ENCODE assay signal across 8 mouse cellular contexts in genomic region chr7:121707073-121707667, GRCm38 (mm10). TPM values are rescaled to one million over a fixed set of nuclear protein-coding genes. Genes with fewer than 3 reads are reported as not detected.
DNase-seq lines count a peak whose midpoint lies in the region; ATAC-seq lines count a peak whose summit lies in the region.

TSS of gene Usp31 (minus strand) at chr7:121707253.

- no peaks in the 10 kb centered on the region for H3K27me3 ChIP-seq in forebrain, embryonic 14.5 days (replicated peaks; ENCODE audit: control insufficient read depth, insufficient read depth, low read length)
- no peaks in the 10 kb centered on the region for H3K27me3 ChIP-seq in neural tube, embryonic 15.5 days (replicated peaks)

- peak within 1 kb of the TSS; percentile 90 for H3K27ac ChIP-seq in forebrain, embryonic 14.5 days (ENCODE audit: low read depth, low read length)
- peak within 1 kb of the TSS; percentile 94 for H3K27ac ChIP-seq in neural tube, embryonic 15.5 days (replicated peaks)

- intact Hi-C loops in heart, postnatal 14 days (cut with DNase I), result no loop called here

- peak within 1 kb of the TSS; percentile 82 for H3K4me3 ChIP-seq in forebrain, embryonic 14.5 days (ENCODE audit: low read depth, low read length)
- peak within 1 kb of the TSS; percentile 95 for H3K4me3 ChIP-seq in neural tube, embryonic 15.5 days (replicated peaks)

- DNase-seq in ES-CJ7 (ENCODE audit: low read depth, low spot score), result peak; percentile 99
- peak; percentile 94 for DNase-seq in cerebellum, adult 11 months
- peak; percentile 100 for DNase-seq in forebrain, embryonic 14.5 days (ENCODE audit: low spot score)
- DNase-seq in heart, postnatal 14 days, result peak; percentile 94 to 95
- DNase-seq in layer of hippocampus, adult 11-12 months (ENCODE audit: low spot score), result peak; percentile 97
- DNase-seq in lung, adult 18-20 months, result peak; percentile 96 to 97
- DNase-seq in testis, postnatal 14 days (ENCODE audit: low spot score), result peak; percentile 97

- WGBS in forebrain, embryonic 14.5 days, result under 1% methylated on average over 49 of the region's 82 CpGs
- WGBS in neural tube, embryonic 15.5 days, result under 1% methylated on average over 55 of the region's 82 CpGs

- peaks cover 28% of the 10 kb centered on the region for H3K4me1 ChIP-seq in forebrain, embryonic 14.5 days (ENCODE audit: control insufficient read depth, insufficient read depth, low read length)
- H3K4me1 ChIP-seq in neural tube, embryonic 15.5 days, result peaks cover 40% of the 10 kb centered on the region

- ATAC-seq in forebrain, embryonic 14.5 days, result peak; percentile 99
- ATAC-seq in neural tube, embryonic 15.5 days (ENCODE audit: low FRiP score), result peak; percentile 98

- no peaks in the 10 kb centered on the region for H3K9me3 ChIP-seq in forebrain, embryonic 14.5 days (replicated peaks; ENCODE audit: control insufficient read depth, low read length)
- H3K9me3 ChIP-seq in neural tube, embryonic 15.5 days (replicated peaks), result no peaks in the 10 kb centered on the region

- H3K36me3 ChIP-seq in forebrain, embryonic 14.5 days (ENCODE audit: control insufficient read depth, insufficient read depth, low read length), result peaks cover 7% of the 10 kb centered on the region; the same call in 1 of the 2 replicates
- no peaks in the 10 kb centered on the region for H3K36me3 ChIP-seq in neural tube, embryonic 15.5 days

- H3K4me2 ChIP-seq in forebrain, embryonic 14.5 days (ENCODE audit: low read length), result peak within 1 kb of the TSS; percentile 91
- peak within 1 kb of the TSS; percentile 75 for H3K4me2 ChIP-seq in neural tube, embryonic 15.5 days

- peak within 1 kb of the TSS; percentile 88 for H3K9ac ChIP-seq in forebrain, embryonic 14.5 days (ENCODE audit: low read length)
- peak within 1 kb of the TSS; percentile 84 for H3K9ac ChIP-seq in neural tube, embryonic 15.5 days (replicated peaks)

RNA-seq across cellular contexts. Expression of gene Usp31, which starts in this region (rescaled TPM):
- 3.6 and 4.6 TPM in 2 replicates for polyA plus RNA-seq in forebrain, embryonic 14.5 days (2014; fragmentation: Nextera tagmentation; extraction: Ambion mirVana)
- 1 to 10 TPM; 8.5 to 9.0 TPM for total RNA-seq in heart, postnatal 14 days (2021)
- polyA plus RNA-seq in neural tube, embryonic 15.5 days (2015; fragmentation: Nextera tagmentation; extraction: Ambion mirVana), result 2.7 and 2.9 TPM in 2 replicates

Comparison
In these comparisons a context has a peak if more than half of its experiments do, and no peak if none do; other contexts are left out.
1. Peak in every context shown above with its lines: DNase-seq, ATAC-seq, H3K4me3 ChIP-seq and H3K27ac ChIP-seq.